Mouse (Mus musculus) liver, adult 2 months (tissue): ENCODE data around the gene Ucn3.

Experiments
- CTCF ChIP-seq: fragments of 200-500 bp; IDR thresholded peaks from 2 replicates; pipeline ENCODE4 v1.5.1; 2011; ENCODE audit warnings: low read depth, low read length, control low read depth
- POLR2A ChIP-seq: fragments of 200-500 bp; IDR thresholded peaks from 2 replicates; pipeline ENCODE4 v1.6.1; 2011; ENCODE audit warnings: low read length, control low read depth; ENCODE audit not compliant: insufficient read depth; ENCODE audit errors: extremely low read depth

- TF ChIP-seq CTCF = no peak
- no peak for TF ChIP-seq POLR2A
These were observed 49.7 kb downstream of the Ucn3 start for GRCm38 (mm10) chr13:3895397-3895980.
